Mouse (Mus musculus) urinary bladder, postnatal 14 days (tissue): ENCODE measurements around the gene Edem3.
"Not testable (repeated sequence)": the region's sequence is repeated elsewhere in the genome, so short reads cannot be mapped to it uniquely, and the experiment has no call there.

Source experiments
- DNase-seq: peaks from one replicate; pipeline ENCODE4 v3.0.0; 2021; ENCODE audit warnings: low spot score

Edem3 gene

DNA sequence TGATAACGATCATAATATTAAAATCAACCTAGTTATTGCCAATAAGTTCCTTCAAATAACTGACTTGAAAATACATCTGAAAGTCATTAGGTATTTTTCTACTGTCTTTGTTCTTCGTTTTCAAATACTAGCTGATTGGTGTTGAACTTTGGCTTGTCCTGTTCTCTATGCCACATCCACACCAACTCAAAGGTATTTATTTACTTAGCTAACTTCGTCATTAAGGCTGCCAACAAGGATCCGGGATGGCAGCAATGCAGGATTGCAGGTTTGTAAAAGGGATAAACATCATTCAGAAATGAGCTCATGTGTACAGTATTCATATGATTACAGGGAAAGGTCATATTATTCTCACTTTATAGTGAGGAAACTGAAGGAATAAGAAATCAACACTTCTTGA lies 2.2 kb upstream of the Edem3 start:
- no peak for DNase-seq

- DNase-seq: no peak
Measured at GRCm38 (mm10) chr1:151753374-151753929, 1.7 kb upstream of the Edem3 start.

- DNase-seq: peak; percentile 8
Measured at GRCm38 (mm10) chr1:151754028-151754489, 1.1 kb upstream of the Edem3 start.

DNA sequence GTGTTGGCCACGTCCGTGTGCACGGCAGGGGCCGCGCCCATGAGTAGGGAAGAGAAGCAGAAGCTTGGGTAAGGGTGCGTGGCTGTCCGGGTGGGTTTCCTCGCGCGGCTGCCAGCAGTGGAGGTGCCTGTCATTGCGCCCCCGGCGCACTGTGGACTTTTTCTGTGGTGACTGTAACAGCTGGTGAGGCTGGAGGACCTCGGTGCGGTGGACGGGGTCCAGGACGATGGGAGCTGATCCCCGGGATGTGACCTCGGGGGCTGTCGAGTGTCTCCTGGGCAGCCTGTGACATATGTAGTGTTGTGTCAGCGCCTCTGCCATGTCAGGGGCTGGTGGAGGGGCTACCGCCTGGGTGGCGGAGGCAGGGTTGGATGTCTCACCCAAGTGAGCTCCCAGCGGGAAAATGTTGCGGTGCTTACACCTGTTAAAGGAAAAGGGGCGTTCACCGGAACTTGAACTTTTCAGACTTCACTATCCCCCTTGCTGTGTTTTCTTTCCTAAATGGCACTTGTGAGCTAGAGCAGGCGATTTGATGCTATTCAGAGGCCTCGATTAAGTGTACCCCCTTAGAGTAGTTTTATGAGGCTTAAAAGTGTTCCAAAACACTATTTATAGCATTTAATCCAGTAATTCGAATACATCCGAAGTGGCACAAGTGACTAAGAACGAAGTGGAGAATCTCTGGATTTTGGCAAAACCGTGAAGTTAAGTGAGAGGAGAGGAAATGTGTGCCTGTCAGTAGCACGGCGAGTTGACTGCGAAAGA lies 671 bp downstream of the Edem3 start:
- DNase-seq: no peak

DNA sequence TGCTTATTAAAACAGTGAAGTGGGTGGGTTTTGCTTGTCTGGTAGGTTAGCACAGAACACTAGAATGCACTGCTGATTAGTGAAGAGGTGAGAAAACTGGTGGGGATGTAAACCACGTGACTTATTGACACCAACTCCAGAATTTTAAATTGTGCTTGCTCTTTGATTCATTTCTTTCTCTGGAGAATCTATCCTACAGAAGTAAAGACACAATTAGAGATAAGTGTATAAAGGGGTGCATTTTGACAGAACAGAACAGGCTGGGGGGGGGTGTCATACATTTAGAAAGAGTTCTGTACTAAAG lies 1.2 kb downstream of the Edem3 start:
- no peak for DNase-seq

DNA sequence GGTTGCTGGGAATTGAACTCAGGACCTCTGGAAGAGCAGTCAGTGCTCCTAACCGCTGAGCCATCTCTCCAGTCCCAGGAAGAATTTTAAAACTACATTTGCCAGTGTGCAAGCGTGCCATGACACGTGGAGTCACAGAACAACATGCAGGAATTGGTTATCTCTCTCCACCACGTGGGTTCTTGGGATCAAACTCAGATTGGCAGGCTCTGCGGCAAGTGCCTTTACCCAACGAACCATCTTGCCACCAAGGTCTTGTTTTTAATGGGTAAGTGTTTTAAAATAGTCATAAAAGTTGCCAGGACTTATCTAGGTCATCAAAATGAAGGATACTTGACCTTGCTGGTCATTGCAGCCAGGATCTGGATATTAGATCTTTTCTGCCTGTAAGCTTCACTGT lies 3.1 kb downstream of the Edem3 start:
- DNase-seq: no peak

DNA sequence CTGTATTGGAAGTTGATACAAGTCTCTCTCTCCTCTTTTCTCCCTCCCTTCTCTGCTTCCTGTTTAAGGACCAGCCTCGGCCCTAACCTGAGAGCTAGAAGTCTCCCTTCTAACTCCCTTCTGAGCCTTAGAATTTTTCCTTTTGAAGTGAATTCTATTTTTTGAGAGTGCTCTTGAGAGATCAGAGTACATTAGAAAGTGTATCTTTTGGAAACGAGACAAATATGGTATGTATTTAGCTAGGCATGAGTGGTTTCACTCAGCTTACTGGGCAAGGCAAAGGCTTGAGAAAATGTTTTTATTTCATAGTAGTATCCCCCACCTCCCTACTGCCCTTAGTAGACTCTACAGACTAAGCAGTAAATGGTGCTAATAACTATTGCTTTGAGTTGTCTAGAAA lies 3.8 kb downstream of the Edem3 start:
- no peak for DNase-seq

DNA sequence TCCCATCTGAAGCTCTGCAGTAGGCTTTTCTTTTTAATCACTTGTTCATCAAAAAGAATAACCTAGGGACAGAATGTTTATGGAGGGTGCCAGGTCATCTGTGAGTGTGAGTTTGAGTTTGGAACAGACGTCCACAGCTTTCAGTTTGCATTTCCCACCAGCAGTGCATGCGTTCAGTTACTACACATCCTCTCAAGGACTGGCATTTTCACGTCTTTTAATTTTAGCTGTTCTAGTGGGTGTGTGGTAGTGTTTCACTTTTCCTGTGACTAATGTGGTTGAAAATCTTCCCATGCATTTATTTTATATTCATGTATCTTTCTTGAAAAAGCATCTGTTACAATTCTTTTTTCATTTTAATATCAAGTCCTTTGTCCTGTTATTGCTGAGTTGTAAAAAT lies 9.1 kb downstream of the Edem3 start:
- DNase-seq: no peak

DNA sequence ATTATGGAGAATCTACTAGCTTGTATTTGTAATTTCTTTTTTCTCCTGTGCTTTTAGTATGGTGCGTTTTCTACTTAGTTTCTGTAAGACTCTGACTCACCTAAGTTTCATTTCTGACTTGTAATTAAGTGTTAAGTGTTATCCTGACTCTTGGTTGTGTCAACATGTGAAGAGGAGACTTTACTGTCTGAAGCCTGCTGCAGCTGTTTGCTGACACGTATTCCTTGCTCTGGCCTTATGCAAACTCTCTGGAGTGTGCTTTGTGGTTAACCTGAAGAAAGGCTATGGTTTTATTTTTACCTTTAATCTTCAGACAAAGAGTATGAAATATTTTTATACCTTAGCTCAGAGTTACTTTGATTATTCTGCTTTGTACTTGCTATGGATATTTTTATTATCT lies 11.0 kb downstream of the Edem3 start:
- no peak for DNase-seq

DNA sequence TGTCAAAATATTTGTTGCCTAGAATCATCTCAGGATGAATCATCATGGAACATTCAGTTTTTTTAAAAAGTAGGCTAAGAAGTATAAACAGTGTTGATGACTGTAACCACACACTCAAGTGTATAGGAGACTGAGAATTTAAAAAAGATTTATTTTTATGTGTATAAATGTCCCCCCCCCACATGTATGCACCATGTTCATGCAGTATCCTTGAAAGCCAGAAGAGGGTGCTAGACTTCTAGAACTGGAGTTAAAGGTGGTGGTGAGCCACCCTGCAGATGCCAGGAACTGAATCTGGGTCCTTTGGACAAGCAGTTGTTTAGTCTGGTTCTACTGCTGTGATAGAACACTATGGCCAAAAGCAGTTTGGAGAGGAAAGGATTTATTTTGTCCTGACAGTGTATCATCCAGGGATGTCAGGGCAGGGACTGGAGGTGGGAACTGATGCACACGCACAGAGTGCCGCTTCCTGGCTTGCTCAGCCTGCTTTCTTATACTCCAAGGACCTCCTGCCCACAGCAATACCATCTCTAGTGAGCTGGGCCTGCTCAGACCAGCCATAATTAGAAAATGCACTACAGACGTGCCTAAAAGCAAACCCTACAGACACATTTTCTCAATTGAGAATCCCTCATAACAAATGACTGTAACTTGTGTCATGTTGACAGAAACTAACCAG lies 11.9 kb downstream of the Edem3 start:
- no peak for DNase-seq

GRCm38 (mm10) chr1:151769200-151769913 lies 14.2 kb downstream of the Edem3 start:
- DNase-seq: no peak

GRCm38 (mm10) chr1:151777616-151778015 lies 22.4 kb downstream of the Edem3 start:
- no peak for DNase-seq

GRCm38 (mm10) chr1:151778592-151778991 lies 23.4 kb downstream of the Edem3 start:
- DNase-seq: no peak

- no peak for DNase-seq
Measured at GRCm38 (mm10) chr1:151779306-151779705, 24.1 kb downstream of the Edem3 start.

- DNase-seq: no peak
Measured at GRCm38 (mm10) chr1:151781447-151781846, 26.3 kb downstream of the Edem3 start.

DNA sequence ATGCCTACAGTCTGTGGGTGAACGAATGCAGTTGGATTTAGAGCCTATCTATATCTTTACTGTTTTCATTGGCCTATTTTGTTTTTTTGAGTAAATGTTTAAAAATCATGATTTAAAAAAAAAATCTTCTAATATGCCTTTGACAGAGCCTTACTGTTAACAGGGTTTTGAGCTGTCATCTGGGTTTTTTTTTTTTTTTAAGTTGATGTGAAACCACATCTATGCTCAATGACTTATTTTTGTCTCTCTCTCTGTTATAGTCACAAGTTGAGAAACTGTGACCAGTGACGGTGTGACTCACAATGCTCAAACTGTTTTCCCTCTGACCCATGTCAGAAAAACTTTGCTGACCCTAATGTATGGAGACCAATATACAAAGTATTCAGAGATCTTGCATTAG lies 28.2 kb downstream of the Edem3 start:
- no peak for DNase-seq

- DNase-seq: no peak
Measured at GRCm38 (mm10) chr1:151786406-151786805, 31.2 kb downstream of the Edem3 start.

GRCm38 (mm10) chr1:151789136-151789535 lies 34.0 kb downstream of the Edem3 start:
- DNase-seq: no peak

DNA sequence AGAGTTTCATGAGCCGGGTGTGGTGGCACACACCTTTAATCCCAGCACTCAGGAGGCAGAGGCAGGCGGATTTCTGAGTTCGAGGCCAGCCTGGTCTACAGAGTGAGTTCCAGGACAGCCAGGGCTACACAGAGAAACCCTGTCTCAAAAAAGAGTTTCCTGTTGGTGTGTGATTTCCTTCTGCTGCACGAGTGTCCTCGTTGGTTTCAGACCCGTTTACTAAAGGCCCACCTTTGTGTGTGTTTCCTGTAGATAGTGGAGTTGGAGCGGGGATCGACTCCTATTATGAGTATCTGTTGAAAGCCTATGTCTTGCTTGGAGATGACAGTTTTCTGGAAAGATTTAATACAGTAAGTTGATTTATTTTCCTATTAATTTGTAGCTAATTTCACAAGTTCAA lies 36.9 kb downstream of the Edem3 start:
- not testable (repeated sequence) for DNase-seq

GRCm38 (mm10) chr1:151802795-151803194 lies 47.6 kb downstream of the Edem3 start:
- DNase-seq: not testable (repeated sequence)

DNA sequence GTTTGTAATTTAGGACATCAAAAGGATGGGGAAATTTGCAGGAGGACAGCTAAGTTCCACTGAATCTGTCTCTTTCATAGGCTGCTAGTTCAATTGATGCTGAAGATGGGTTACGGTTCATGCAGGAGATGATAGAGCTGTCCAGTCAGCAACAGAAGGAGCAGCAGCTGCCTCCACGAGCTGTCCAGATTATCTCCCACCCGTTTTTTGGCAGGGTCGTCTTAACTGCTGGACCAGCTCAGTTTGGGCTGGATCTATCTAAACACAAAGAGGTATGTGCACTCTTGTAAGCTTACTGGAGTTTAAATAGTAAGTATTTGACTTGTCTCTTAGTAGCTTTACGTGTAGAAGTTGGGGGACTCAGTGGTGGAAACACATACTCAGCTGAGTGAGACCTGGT lies 52.1 kb downstream of the Edem3 start:
- DNase-seq: no peak

DNA sequence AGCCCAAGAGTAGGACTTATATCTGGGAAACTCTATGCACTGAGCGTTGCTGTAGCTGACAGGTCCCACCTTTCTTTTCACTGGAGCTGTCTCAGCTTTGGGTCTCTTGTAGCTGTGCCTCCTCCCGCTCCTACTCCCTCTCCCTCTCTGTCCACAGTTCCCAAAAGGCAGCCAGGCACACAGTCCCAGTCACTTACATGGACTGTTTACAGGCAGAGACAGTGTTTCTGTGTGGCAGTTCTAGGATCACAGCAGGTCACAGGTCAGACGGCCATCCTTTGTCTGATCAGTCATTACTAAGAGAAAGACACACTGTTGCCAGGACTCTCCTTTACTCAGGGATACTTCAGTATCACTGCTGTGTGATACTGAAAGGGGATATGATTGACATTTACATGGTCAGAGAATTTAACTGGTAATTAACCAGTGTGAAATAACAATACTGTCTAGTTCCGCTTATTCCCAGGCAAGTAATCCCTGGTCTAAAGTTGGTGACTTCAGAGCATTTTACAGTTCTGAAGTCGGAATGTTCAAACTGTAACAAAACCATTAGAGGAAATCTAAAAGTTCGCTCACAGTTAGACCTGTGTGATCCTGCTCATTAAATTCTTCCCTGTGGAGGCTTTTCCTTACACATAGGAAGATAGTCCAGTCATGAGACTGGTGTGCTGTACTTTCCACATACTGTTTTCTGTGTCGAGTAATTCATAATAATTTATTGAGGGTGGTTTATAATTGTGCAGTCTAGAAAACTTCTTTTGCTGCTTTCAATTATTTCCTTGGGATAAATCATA lies 55.7 kb downstream of the Edem3 start:
- DNase-seq: no peak
